Mouse (Mus musculus) erythroblast, embryonic 14.5 days (primary cell): ENCODE results near the gene 4930519P11Rik.

ENCODE experiments used
- GATA1 ChIP-seq: IDR thresholded peaks from 2 replicates; pipeline ENCODE4 v1.6.1; 2012; ENCODE audit warnings: low read length, inconsistent platforms, mixed read lengths
- TAL1 ChIP-seq: IDR thresholded peaks from 3 replicates; pipeline ENCODE4 v1.6.1; 2012; ENCODE audit warnings: low read length, inconsistent platforms, mixed read lengths

GRCm38 (mm10) chr2:154572996-154573395 lies 40.2 kb downstream of the 4930519P11Rik start:
- no peak for TF ChIP-seq GATA1
- TF ChIP-seq TAL1, result no peak
